Mouse (Mus musculus): ENCODE measurements around the gene Sptbn4. TPM values are rescaled to one million over a fixed set of nuclear protein-coding genes. Genes with fewer than 3 reads are reported as not detected.
"Not testable (repeated sequence)": the region's sequence is repeated elsewhere in the genome, so short reads cannot be mapped to it uniquely, and the experiment has no call there.

Sptbn4 gene
- 100 to 1,000 TPM; 116 to 147 (median 135) TPM for total RNA-seq (2022)

DNA sequence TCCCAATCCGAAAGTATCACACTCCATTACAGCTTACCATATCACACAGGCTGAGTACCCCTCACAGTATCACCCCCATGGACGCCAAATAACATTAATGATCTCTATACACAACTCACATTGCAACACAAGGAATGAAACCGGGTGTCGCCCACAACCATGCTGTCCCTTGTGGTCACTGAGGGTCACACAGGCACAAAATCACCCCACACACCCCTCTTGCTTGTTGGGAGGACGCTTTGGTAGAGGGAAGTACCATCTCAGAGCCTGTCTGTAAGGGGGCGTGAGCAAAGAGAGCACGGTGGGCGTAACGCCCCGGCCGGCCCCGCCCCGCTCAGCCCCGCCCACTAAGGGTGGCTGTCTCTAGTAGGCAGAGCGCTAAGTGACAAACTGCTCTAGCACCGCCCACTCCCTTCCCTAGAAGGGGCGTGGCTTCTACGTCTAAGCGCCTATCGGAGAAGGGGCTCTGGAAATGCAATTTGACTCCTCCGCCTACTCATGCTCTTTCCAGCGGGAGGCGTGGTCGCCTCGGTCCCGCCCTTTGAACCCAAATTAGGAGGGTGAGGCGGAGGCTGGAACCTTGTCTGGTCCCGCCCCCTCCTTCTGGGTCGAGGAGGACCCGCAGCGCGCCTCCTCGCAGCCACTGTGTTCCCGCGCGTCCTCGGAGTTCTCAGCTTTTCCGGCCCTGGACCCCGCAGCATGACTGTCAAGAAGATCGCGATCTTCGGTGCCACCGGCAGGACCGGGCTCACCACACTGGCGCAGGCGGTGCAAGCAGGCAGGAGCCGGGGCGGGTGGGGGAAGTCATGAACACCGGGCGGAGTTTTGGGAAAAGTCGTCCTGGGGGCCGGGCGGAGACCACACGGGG, at the start of gene Sptbn4, which contains the start of gene Blvrb:
Gene Sptbn4 (minus strand): TSS at position 268 of the 868 bp plus-strand sequence.
Gene Blvrb (plus strand): TSS at position 560 of the 868 bp plus-strand sequence.
- DNase-seq (ENCODE audit: low spot score in 2 of 2): peak; percentile 96 to 99

DNA sequence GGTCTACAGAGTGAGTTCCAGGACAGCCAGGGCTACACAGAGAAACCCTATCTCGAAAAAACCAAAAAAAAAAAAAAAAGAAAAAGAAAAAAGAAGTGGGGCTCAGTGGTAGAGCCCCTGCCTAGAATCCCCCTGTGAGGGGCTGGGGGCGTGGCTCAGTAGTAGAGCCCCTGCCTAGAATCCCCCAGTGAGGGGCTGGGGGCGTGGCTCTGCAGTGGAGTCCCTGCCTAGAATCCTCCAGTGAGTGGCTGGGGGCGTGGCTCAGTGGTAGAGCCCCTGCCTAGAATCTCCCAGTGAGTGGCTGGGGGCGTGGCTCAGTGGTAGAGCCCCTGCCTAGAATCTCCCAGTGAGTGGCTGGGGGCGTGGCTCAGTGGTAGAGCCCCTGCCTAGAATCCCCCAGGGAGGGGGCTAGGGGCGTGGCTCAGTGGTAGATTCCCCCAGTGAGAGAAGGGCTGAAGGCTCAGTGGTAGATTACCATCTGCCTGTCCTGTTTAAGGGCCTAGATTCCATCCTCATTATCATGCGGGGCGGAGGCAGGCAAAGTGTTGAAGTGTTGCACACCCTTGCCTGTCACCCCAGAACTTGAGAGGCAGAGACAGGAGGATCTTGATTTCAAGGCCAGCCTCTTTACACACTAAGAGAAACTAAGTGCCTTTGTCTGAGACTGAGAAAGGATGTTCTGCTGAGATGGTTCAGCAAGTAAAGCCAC, 47.3 kb upstream of the Sptbn4 start:
- DNase-seq (ENCODE audit: low spot score in 2 of 2): not testable (repeated sequence)

DNA sequence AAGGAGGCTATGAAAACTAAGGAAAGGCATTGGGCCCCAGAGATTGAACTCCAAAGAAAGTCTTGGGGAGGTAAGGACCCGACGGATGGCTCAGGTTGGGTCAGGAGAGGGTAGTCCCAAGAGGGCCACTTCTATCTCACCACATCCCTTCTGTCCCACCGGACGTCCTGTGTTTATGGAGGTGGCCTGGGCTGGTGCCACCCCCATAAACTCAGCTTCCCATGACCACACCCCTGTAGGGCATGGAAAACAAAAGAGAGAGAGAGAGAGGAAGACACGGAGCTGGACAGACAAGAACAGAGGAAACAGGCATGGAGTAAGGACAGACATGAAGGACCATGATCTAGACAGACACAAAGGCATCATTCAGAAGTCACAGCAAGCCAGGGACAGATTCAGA, 46.0 kb upstream of the Sptbn4 start:
- DNase-seq (ENCODE audit: low spot score in 2 of 2): no peak

DNA sequence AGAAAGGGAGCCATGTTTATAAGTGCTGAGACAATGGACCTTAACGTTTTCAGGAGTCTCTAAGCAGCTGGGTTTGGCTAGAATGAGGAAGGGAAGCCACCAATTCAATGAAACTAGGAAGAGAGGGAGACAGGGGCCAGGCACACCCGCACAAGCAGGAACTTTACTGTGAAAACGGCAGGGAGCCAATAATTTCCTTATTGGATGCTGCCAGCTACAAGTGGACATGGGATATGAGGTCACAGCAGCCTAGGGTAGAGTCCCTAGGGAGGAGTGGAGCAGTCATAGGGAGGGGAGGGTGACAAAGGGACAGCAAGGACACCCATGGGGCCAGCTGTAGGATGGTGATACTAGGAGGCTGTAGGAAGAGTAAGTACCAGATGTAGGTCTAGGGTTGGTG, 45.5 kb upstream of the Sptbn4 start:
- no peak for DNase-seq (ENCODE audit: low spot score in 2 of 2)

DNA sequence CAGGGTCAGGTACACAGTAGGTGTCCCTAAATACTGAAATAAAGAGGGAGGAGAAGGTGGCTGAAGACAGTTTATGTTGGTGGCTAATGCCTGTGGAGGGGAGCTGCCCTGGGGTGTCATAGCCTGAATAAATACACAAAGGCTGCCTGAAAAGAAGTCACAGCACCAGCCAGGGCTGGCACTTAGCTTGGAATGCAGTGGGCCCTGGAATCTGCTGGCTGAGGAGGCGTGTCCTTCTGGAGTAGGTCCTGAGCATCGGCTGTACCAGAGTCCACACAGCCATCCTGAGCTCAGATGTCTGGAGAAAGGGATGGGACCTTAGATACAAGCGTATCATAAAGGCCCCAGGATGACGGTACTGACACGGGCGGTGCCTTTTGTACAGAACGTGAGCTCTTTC, 44.4 kb upstream of the Sptbn4 start:
- DNase-seq (ENCODE audit: low spot score in 2 of 2): no peak

DNA sequence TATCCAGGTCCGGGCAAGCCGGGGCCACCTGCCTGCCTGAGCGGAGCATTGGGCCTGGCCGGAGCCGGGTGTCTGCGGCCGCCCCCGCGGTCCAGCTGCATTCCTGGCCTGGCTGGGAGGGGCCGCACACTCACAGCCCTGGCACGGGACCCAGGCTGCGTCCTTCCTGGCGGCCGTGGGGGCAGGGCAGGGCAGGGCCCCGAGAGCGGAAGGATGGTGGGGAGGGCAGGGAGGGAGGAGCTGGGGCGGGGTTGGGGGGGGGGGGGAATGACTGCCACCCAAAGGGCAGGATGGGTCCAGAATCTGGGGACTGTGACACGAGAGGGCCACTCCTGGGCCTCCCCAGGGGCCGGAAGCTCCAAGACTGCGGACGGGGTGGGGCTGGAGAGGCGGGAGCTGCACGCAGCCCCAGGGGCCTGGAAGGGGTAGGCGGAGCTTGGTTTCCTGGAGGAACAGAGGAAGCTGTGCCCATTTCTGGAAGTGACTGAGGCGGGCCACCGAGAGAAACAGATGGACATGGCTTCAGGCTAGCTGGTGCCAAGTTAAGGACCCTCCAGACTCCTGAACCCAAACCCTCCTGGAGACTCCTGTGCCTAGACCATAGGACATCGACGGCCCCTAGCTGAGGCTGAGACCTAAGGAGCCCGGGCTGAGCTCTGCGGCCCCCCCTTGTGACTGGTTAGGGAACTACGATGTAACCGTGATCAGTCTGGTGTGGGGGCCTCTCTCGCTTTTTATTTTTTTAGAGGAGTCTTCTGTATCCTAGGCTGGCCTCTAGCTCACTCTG, 43.2 kb upstream of the Sptbn4 start:
- peak; percentile 83 to 84 for DNase-seq (ENCODE audit: low spot score in 2 of 2)

DNA sequence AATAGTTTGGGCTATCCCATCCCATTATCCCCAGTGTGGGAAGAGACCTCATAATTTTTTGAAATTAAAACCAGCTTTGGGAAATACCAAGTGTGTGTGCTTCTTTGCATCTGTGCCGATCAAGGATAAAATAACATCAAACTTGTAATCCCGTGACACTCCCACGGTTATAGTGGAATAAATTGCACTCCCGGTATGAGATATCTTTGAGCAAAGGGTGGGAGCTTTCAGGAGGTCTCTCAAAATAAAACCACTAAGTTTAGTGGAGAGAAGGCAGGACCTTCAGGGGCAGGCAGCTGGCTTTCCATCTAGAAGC, 42.7 kb upstream of the Sptbn4 start:
- no peak for DNase-seq (ENCODE audit: low spot score in 2 of 2)

DNA sequence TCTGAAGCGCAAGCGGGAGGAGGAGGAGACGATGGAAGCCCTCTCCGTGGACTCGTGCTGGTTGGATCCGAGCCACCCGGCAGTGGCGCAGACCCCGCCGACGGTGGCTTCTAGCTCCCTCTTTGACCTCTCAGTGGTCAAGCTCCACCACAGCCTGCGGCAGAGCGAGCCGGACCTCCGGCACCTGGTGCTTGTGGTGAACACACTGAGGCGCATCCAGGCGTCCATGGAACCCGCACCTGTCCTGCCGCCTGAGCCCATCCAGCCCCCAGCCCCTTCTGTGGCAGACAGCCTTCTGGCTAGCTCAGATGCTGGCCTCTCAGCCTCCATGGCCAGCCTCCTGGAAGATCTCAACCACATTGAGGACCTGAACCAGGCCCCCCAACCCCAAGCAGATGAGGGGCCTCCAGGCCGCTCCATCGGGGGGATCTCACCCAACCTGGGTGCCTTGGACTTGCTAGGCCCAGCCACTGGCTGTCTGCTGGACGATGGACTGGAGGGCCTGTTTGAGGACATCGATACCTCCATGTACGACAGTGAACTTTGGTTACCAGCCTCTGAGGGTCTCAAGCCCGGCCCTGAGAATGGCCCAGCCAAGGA, 41.9 kb upstream of the Sptbn4 start:
- DNase-seq (ENCODE audit: low spot score in 2 of 2): no peak

DNA sequence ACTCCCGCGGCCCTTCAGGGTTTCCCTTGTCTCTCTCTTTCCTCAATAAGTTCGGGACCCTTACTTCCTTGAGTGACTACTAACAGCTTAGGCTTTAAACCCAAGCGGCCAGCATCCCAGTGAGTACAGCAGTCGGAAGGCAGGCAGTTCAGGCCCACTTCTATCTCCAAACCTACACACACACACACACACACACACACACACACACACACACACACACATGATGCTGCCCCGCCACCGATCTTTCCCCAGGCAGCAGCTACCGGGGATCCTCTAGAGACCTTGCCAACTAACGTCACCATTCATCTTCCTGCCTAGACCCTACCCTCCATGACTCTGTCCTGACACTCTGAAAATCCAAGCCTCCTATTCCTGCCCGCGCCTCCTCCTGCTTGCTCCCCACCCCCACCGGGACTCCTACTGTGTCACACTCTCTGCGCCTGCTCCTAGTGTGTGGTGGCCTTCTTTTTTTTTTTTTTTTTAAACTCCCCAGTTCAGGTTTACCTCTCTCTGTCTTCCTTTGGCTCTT, 40.3 kb upstream of the Sptbn4 start:
- no peak for DNase-seq (ENCODE audit: low spot score in 2 of 2)

DNA sequence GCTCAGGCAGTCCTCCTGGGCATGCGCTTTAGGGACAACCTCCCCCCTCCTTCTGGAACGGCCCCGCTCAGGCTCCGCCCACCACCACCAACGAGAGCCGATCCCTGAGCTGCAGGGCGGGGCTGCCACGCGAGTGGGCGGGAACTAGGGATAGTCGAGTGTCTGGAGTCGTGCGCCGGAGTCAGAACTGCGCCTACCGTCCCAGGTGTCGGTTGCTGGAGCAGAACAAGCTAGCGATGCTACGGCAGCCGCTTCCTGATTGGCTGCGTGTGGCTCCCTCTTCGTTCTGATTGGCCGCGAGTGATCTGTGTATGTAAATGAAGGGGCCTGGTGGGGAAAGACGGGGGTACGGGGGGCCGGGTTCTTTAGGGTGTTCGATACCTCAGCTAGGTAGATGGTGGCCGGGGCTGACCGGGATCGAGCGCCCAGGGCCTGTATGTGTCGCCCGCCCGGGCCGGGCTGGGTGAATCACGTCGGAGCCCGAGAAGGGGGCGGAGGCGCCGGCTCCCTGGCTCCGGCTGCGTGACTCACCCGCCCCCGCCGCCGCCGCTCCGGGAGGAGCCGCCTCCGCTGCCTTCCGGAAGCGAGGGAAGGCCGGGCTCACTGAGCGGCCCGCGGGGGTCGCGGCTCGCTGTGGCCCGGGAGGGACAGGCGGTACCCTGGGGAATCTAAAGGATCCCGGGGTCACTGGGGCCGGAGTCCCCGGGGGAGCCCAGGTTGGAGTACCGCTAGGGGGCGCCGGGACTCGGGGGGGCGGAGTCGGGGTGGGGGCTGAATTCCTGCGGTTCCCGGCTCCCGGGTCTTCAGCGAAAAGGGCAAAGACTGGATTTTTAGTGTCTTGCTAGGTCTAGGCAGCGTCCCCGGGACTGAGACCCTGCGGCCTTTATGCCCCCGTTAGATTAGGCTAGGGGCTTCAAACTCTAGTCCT, 39.5 kb upstream of the Sptbn4 start, which contains the start of gene Sertad1:
Gene Sertad1 (plus strand): TSS at position 141 of the 928 bp plus-strand sequence.
- DNase-seq (ENCODE audit: low spot score in 2 of 2): peak; percentile 99 to 100

DNA sequence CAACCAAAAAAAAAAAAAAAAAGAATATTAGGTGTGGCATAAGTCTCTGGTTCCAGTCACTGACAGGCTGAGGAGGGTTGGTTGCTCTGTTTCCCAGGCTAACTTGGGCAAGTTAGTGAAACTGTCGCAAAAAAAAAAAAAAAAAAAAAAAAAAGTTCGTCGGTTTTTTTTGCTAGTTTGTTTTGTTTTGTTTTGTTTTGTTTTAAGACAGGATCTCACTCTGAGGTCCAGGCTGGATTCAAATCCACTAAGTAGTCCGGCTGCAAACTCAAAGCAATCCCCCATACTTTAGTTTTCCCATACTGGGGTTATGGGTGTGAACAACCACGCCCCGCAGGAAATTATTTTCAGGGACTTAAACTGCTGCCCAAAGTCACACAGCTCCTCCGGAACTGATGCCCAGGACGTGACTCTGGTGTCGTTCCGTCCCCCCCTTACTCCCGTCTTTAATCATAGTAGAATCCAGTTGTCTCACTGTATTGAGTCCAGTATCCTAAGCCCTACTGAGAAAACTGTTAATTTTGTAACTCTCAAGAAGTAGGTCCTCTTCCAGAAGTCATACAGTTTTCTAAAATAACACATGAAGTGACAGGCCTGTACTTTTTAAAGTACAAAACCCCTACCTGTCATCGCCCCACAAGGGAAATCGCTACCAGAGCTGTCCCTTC, 38.8 kb upstream of the Sptbn4 start:
- DNase-seq (ENCODE audit: low spot score in 2 of 2): no peak

DNA sequence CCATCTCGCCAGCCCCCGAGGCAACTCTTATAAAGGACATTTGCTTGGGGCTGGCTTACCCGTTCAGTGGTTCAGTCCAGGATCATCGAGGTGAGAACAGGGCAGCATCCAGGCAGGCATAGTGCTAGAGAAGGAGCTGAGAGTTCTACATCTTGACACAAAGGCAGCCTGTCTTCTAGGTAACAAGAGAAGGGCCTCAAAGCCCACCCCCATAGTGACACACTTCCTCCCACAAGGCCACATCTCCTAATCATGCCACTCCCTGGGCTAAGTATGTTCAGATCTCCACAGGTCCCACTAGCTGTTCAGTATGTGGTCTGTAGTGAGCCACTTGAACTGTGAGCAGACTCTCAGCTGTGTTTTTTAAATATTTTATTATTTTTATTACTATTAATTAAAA, 36.4 kb upstream of the Sptbn4 start:
- no peak for DNase-seq (ENCODE audit: low spot score in 2 of 2)

DNA sequence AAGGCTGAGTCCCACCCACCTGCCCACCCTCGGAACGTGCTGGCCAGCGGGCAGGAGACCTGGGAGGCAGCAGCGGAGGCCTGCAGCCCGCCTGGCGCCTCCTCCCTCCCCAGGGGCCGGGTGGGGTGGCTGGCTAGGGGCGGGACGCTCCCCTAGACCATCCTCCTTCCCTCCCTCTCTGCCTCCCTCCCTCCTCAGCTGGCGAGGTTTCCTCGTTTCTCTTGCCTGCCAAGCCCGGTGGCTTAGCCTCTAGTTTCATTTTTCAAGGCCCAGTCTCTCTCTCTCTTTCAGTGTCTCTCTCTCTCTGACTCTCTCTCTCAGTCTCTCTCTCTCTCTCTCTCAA, 34.1 kb upstream of the Sptbn4 start:
- peak in 1 of 2 experiments; percentile 62 for DNase-seq (ENCODE audit: low spot score in 2 of 2)

DNA sequence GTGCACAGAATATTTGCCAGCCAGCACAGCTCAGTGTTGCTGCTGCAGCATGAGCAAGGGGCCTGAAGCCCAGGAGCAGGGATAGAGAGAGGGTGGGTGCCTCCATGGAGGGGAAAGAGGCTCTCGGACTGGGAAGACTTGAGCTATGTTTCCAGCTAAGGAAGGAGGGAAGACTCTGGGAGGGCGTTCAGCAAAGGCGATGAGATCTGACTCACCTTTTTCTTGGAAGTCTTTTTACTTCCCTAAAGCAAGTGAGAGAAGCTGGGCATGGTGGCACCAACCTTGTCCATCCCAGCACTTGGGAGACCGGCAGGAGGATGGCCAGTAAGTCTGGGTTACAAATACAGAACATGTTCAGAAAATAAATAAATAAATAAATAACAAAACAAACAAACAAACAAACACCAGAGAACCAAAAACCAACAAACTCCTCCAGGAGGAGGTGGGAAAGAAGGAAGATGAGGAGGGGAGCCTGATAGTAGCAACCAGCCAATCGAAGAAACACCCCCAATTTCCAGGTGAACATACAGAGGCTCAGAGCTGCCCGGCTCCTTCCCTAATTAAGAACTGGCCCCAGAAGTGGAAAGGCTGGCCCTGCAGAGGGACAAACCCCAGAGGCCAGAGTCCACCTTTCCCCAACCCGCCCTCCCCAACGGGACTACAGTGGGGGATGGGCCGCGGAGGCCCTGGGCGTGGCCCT, 33.6 kb upstream of the Sptbn4 start:
- DNase-seq (ENCODE audit: low spot score in 2 of 2): no peak

DNA sequence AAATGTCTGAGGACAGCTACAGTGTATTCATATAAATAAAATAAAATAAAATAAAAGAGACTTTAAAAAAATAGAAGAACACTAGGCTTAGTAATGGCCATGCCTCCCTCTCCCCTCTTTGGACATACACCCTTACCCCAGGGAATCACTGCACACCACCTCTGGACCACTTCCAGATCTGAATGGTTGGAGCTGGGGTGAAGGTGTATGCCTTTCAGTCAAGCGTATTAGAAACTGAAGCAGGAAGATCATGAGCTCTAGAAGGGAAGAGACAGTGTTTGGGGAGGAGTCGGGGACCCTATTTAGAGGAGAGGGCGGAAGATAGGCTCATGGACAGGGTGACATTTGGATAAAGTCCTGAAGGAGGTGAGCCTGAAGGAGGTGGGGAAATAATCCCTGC, 33.0 kb upstream of the Sptbn4 start:
- no peak for DNase-seq (ENCODE audit: low spot score in 2 of 2)

DNA sequence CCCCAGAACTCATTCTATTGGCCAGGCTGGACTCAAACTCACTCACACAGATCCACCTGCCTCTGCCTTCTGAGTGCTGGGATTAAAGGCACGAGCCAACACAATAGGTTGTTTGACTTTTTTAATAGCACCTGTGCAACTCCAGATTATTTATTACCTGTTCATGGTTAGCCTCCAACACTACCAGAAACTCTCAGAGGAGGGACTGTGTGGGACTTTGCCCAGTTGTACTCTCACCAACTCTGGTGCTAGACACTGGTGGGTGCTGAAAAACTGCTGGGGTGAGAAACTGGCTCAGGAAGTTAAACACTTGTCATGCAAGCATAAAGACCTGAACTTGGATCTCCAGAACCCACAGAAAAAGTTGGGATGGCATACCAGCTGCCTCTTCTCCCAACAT, 32.3 kb upstream of the Sptbn4 start:
- DNase-seq (ENCODE audit: low spot score in 2 of 2): no peak

DNA sequence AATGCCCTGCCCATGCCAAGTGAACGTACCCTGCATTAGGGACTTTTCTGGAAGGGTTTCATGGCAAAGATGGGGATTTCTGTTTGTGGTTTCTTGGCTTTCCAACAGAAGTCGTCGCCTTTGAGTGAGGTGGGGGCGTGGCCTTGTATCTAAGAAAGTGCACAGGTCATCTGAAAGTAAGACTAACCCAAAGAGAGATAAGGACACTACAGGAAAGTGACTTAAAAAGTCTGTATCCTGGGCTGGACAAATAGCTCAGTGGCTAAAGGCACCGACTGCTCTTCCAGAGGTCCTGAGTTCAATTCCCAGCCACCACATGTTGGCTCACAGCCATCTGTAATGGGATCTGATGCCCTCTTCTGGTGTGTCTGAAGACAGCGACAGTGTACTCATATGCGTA, 31.1 kb upstream of the Sptbn4 start:
- DNase-seq (ENCODE audit: low spot score in 2 of 2): no peak

DNA sequence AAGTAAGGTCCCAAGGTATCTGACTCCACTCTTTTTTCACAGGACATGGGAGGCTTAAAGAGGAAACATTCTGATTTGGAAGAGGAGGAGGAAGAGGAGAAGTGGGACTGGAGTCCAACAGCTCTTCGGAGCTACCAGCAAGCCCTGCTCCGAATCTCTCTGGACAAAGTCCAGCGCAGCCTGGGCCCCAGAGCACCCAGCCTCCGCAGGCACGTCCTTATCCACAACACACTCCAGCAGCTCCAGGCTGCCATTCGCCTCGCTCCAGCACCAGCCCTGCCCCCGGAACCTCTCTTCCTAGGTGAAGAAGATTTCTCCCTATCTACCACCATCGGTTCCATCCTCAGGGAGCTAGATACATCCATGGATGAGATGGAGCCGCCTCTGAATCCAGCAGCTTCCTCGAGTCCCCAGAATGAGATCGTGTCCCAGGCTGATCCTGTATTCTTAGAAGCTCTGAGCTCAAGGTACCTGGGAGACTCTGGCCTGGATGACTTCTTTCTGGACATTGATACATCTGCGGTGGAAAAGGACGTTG, 28.7 kb upstream of the Sptbn4 start:
- no peak for DNase-seq (ENCODE audit: low spot score in 2 of 2)

DNA sequence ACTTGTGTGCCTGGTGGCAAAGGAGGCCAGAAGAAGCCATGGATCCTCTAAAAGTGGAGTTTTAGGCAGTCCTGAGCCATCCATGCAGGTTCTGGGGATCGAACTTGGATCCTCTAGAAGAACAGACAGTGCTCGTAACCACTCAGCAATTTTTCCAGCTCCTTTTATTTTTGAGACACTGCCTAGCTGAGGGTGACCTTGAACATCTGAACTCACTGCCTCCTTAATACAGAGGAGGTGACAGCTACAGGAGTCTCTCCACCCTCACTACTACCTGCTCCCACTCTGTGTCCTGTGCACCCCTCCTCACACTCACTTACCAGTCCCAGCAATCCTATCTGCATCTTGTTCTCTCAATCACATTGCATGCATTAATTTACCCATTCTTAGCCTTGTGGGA, 28.1 kb upstream of the Sptbn4 start:
- no peak for DNase-seq (ENCODE audit: low spot score in 2 of 2)

Data from layer of hippocampus, adult 8-10 months (tissue).